Mouse (Mus musculus) stomach, embryonic 15.5 days (tissue): Measurements from ENCODE around the gene Tgm5. TPM values are rescaled to one million over a fixed set of nuclear protein-coding genes. Genes with fewer than 3 reads are reported as not detected.
A peak's percentile ranks its signal among the peaks of the same experiment; 100 is the strongest.
"Not testable (repeated sequence)": the region's sequence is repeated elsewhere in the genome, so short reads cannot be mapped to it uniquely, and the experiment has no call there.

Experiments used
- ATAC-seq: fragments of 200-750 bp; cut with Nextera tagmentation; 2 replicates; pipeline ENCODE4 v1.8.0; 2017; ENCODE audit warnings: low read depth, moderate number of reproducible peaks, moderate TSS enrichment; ENCODE audit not compliant: insufficient read depth, low FRiP score
- H3K27ac ChIP-seq: fragments of 300-500 bp; sonication (generic); 2 replicates; pipeline ENCODE4 v1.5.1; 2015; ENCODE audit warnings: mild to moderate bottlenecking, inconsistent platforms
- H3K27me3 ChIP-seq: fragments of 300-500 bp; sonication (generic); replicated peaks from 2 replicates; pipeline ENCODE4 v1.6.1; 2015; ENCODE audit warnings: inconsistent platforms
- H3K36me3 ChIP-seq: fragments of 300-500 bp; sonication (generic); 2 replicates; pipeline ENCODE4 v1.6.1; 2015; ENCODE audit warnings: inconsistent platforms
- H3K4me1 ChIP-seq: fragments of 300-500 bp; sonication (generic); 2 replicates; pipeline ENCODE4 v1.6.1; 2015; ENCODE audit warnings: inconsistent platforms
- H3K4me2 ChIP-seq: fragments of 300-500 bp; sonication (generic); 2 replicates; pipeline ENCODE4 v1.6.1; 2015; ENCODE audit warnings: mild to moderate bottlenecking, inconsistent platforms
- H3K4me3 ChIP-seq: fragments of 300-500 bp; sonication (generic); replicated peaks from 2 replicates; pipeline ENCODE4 v1.5.1; 2015; ENCODE audit warnings: inconsistent platforms
- H3K9ac ChIP-seq: fragments of 300-500 bp; sonication (generic); 2 replicates; pipeline ENCODE4 v1.6.1; 2015; ENCODE audit warnings: inconsistent platforms
- H3K9me3 ChIP-seq: fragments of 300-500 bp; sonication (generic); 2 replicates; pipeline ENCODE4 v1.6.1; 2016; ENCODE audit warnings: inconsistent platforms
- WGBS: fragments of 180-500 bp; shearing (Covaris S2); methylation state at CpG from one replicate; pipeline ENCODE4 v1.1.7; 2015; 5-methylcytosine and 5-hydroxymethylcytosine counted together
- polyA plus RNA-seq: library from polyadenylated mRNA; unstranded; fragments of >200 nt; fragmentation: Nextera tagmentation; extraction: Ambion mirVana; gene quantifications from 2 replicates; pipeline ENCODE4 v1.2.1, GENCODE M21; 2015

Gene Tgm5
- polyA plus RNA-seq, result 0.17 and 0.31 TPM in 2 replicates

DNA sequence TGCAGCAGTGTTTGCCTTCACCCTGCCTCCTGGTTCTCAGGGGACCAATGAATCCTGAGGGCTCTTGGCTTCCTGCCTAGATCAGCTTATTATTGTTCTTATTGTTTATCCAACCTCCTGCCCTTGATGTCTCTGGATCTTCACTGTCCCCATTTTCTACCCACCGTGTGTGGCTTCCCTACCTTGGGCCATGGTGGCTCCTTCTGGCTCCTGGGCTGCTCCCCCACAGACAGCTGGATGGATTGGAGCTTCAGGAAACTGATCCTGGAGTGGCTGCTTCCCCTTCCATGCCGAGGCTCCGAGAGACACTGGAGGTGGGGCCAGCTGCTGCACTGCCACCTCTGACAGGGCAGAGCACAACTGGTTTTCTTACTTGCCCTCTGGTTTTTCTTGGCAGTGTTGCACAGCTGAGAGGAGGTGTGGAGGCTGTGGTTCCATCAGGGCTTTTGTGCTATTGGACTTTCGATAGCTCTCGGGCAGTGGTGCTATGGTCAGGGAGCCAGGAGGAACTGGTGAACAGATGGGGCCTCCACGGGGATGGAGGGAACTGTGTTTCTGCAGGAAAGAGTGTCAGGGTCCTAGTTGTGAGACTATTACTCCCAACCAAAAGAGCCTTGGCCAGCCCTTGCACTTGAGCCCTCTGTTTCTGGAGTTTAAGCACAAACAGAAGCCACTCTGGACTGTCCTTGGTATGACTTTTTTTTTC is at the start of gene Tgm5:
TSS of gene Tgm5 (minus strand) at position 362 of the 706 bp plus-strand sequence.
- no peaks in the 10 kb centered on the region for H3K9me3 ChIP-seq
- H3K4me2 ChIP-seq, result no peak within 1 kb of the TSS
- H3K4me3 ChIP-seq, result no peak within 1 kb of the TSS
- no peaks in the 10 kb centered on the region for H3K36me3 ChIP-seq
- no peak within 1 kb of the TSS for H3K27ac ChIP-seq
- peaks cover 4% of the 10 kb centered on the region; the same call in 1 of the 2 replicates for H3K4me1 ChIP-seq
- H3K9ac ChIP-seq, result no peak within 1 kb of the TSS
- ATAC-seq, result no peak
- no peaks in the 10 kb centered on the region for H3K27me3 ChIP-seq
- 31% methylated on average over 6 of the region's 6 CpGs for WGBS

DNA sequence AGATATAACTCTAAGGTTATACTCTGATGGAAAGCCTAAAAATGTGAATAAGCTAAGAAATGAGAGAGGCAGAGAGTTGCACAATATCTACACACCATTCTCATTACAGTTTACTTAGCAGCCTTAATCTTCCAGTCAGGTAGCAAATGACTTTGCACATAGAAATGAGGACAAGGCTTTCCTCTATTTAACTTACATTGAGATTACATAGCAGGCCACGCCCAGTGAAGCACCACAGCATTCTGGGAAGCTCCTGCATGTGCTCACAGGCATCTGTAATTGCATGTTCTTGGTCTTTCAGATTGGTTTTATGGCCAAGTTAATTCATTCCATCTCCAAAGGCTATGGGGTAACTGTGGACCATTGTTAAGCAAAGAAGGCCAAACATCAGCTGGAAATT is 47.2 kb upstream of the Tgm5 start:
- WGBS, result 63% methylated on average over 1 of the region's 1 CpGs
- no peak for ATAC-seq
- no peak overlapping the region for H3K4me3 ChIP-seq

DNA sequence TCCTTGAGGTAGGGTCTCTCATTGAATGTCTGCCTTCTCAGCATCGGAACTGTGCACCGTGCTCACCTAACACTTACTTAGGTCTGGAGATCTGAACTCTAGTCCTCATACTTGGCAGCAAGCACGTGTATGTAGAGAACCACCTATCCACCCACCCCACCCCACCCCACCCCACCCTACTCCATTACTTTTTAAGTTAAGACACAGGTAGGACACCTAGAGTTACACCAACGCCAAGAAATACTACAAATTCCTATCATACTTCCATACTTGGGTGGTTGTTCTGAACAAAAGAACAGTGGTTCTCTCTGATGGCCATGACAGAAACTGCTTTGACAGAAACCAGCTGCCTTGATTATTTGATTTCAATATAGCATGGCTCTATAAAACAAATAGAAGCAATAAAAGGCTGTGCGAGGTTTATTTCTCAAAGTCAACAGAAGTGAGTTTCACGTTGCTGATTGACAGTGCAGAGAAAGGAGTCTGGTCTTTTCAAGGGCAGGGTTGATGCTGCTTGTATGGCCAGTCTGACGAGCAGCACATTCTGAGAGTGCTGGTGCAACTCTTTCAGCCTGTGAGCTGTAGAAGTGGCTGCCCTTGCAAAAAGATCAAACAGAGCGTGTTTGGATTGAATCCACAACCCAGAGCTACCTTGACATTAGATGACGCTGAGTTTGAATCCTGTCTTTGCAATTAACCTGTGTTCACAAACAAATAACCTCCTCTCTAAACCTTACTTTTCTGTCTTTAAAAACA is 43.4 kb upstream of the Tgm5 start:
- H3K4me3 ChIP-seq, result no peak overlapping the region
- no peak for ATAC-seq
- no peak overlapping the region for H3K27ac ChIP-seq
- no peak overlapping the region for H3K9ac ChIP-seq
- no peaks in the 10 kb centered on the region for H3K4me1 ChIP-seq
- no peaks in the 10 kb centered on the region for H3K9me3 ChIP-seq
- 61% methylated on average over 9 of the region's 9 CpGs for WGBS
- H3K27me3 ChIP-seq, result no peaks in the 10 kb centered on the region
- no peaks in the 10 kb centered on the region for H3K36me3 ChIP-seq
- no peak overlapping the region for H3K4me2 ChIP-seq

More for the DNA sequence above, 47.2 kb upstream of the Tgm5 start:
- H3K9me3 ChIP-seq, result no peaks in the 10 kb centered on the region
- no peaks in the 10 kb centered on the region for H3K27me3 ChIP-seq
- H3K36me3 ChIP-seq, result 0 out of 2 replicates have a peak, but pooled peaks cover 2% of the 10 kb centered on the region
- H3K9ac ChIP-seq, result no peak overlapping the region
- no peak overlapping the region for H3K27ac ChIP-seq
- H3K4me2 ChIP-seq, result no peak overlapping the region
- H3K4me1 ChIP-seq, result no peaks in the 10 kb centered on the region

DNA sequence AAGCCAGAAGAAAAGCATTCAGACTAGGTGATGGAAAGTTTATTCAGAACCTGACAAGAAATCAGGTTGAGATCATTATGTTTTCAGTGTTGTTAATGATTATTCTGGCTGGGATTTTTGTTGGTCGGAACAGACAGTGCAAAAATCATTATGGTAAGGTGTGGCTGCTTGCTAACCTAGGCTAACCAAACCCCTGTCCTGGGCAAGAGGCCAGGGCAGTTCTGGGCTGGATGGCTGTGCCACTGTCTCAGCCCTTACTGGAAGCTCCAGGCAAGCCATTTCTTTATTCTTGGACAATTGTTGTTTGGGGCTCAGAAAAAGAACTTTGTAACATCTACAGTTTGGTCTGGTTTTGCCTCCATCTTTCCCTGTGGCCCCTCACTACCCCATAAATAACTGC is 41.9 kb upstream of the Tgm5 start:
- H3K4me3 ChIP-seq, result no peak overlapping the region
- H3K27ac ChIP-seq, result no peak overlapping the region
- H3K36me3 ChIP-seq, result no peaks in the 10 kb centered on the region
- ATAC-seq, result no peak
- no peaks in the 10 kb centered on the region for H3K4me1 ChIP-seq
- no peak overlapping the region for H3K9ac ChIP-seq
- H3K4me2 ChIP-seq, result no peak overlapping the region
- no peaks in the 10 kb centered on the region for H3K27me3 ChIP-seq
- 82% methylated on average over 1 of the region's 1 CpGs for WGBS
- no peaks in the 10 kb centered on the region for H3K9me3 ChIP-seq

DNA sequence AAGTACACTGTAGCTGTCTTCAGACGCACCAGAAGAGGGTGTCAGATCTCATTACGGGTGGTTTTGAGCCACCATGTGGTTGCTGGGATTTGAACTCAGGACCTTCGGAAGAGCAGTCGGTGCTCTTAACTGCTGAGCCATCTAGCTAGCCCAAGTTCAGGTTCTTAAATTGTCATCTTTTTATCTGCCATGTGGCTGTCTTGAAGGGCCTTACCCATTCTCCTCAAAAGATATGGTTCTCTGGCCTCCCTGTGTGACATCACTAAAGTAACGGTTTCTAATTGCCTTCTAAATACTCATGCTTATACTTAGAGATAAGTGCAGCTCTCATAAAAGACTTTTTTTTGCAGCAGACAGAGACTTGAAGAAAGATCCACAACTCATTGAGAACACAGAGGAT is 40.7 kb upstream of the Tgm5 start:
- H3K4me3 ChIP-seq, H3K9ac ChIP-seq, H3K9me3 ChIP-seq, ATAC-seq, H3K36me3 ChIP-seq, H3K27me3 ChIP-seq, H3K4me1 ChIP-seq, H3K4me2 ChIP-seq, H3K27ac ChIP-seq: not testable (repeated sequence)
- WGBS, result 92% methylated on average over 5 of the region's 5 CpGs

DNA sequence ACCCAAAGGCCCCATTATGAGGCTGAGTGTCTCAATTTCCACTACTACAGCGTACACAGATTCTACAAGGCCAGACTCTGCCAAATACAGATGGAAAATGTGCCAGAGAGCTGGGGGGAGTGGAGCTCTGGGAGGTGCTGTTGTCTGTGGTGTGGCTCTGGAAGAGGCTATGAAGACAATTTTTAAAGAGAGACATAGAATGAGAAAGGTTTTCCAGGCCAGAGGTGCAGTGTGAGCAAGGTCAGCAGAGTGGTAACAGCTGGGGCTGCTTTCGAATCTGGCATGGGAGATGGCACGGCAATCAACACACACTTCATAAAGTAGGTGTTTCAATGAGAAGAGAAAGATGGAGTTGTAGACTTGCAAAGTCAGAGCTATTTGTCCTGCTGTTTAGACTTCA is 33.6 kb upstream of the Tgm5 start:
- Histone ChIP-seq H3K27me3 (no peaks in the 10 kb centered on the region), H3K4me1 (no peaks in the 10 kb centered on the region), H3K4me2 (no peak overlapping the region), H3K27ac (no peak overlapping the region), H3K9me3 (no peaks in the 10 kb centered on the region), H3K9ac (no peak overlapping the region), H3K4me3 (no peak overlapping the region), H3K36me3 (no peaks in the 10 kb centered on the region)
- 75% methylated on average over 3 of the region's 3 CpGs for WGBS
- ATAC-seq, result no peak

DNA sequence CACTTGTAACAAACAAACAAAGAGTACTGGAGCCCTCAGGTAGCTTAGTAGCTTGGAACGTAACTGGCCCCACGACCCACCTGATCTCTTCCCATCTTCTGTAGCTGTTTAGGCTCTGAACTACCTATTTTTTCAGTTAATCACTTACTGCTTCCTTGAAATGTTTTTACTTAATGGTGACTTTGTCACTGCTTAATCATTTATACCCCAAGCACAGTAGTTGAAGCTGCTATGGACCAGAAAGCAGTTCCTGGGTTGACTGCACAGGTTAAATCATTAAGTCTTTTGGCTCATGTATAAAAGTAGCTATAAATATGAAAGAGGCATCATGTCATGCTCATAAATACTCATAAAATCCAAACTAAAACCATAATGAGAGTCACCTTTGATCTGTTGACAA is 29.8 kb upstream of the Tgm5 start:
- H3K9ac ChIP-seq, result no peak overlapping the region
- no peaks in the 10 kb centered on the region for H3K36me3 ChIP-seq
- no peaks in the 10 kb centered on the region for H3K9me3 ChIP-seq
- no peak for ATAC-seq
- no peak overlapping the region for H3K4me2 ChIP-seq
- 83% methylated on average over 2 of the region's 2 CpGs for WGBS
- no peak overlapping the region for H3K27ac ChIP-seq
- no peaks in the 10 kb centered on the region for H3K27me3 ChIP-seq
- no peaks in the 10 kb centered on the region for H3K4me1 ChIP-seq
- no peak overlapping the region for H3K4me3 ChIP-seq

DNA sequence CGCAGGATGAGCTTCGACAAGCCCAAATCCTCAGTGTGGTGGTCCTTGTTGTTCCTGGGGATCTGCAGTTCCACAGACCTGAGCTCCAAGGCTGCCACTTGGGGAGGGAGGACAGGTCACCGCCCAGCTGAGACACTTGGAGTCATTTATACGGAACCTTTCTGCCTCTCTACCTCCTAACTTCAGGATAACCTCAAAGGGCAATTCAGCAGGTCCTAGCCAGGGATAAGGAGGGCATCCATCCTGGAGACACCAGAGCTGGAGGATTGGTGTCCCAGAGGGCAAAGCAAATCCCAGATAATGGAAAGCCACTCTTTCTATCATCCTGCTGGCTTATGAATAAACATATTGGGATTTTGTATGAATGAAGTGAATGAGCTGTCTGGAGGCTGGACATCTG is 24.1 kb upstream of the Tgm5 start, which contains the start of gene Tgm7:
TSS of gene Tgm7 (minus strand) at position 101 of the 400 bp plus-strand sequence.
- no peak within 1 kb of the TSS for H3K4me2 ChIP-seq
- 93% methylated on average over 4 of the region's 4 CpGs for WGBS
- ATAC-seq, result no peak
- no peaks in the 10 kb centered on the region for H3K9me3 ChIP-seq
- no peaks in the 10 kb centered on the region for H3K27me3 ChIP-seq
- H3K36me3 ChIP-seq, result no peaks in the 10 kb centered on the region
- no peak within 1 kb of the TSS for H3K9ac ChIP-seq
- no peak within 1 kb of the TSS for H3K4me3 ChIP-seq
- no peak within 1 kb of the TSS for H3K27ac ChIP-seq
- H3K4me1 ChIP-seq, result no peaks in the 10 kb centered on the region

DNA sequence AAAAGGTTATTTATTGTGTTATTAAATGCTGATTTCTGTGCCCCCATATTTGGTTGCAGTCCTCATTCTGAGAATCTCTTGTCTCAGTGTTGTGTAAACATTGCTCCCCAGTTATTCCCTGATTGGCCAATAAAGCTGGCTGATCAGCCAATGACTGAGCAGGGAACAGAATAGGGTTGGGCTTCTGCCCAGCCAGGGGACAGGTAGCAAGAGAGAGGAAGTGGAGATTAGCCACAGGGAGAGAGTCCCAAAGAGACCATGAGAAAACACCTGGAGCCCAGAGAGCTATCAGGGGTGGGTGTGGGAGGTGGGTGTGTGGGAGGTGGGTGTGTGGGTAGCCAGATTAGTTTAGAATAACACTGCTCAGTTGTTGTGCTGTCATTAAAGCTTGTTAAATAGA is 20.3 kb upstream of the Tgm5 start:
- no peaks in the 10 kb centered on the region for H3K36me3 ChIP-seq
- peak; percentile 35; the same call in 1 of the 2 replicates for ATAC-seq
- no peak overlapping the region for H3K9ac ChIP-seq
- no peak overlapping the region for H3K4me3 ChIP-seq
- H3K4me1 ChIP-seq, result no peaks in the 10 kb centered on the region
- no peak overlapping the region for H3K27ac ChIP-seq
- no peaks in the 10 kb centered on the region for H3K27me3 ChIP-seq
- no peak overlapping the region for H3K4me2 ChIP-seq
- H3K9me3 ChIP-seq, result no peaks in the 10 kb centered on the region

DNA sequence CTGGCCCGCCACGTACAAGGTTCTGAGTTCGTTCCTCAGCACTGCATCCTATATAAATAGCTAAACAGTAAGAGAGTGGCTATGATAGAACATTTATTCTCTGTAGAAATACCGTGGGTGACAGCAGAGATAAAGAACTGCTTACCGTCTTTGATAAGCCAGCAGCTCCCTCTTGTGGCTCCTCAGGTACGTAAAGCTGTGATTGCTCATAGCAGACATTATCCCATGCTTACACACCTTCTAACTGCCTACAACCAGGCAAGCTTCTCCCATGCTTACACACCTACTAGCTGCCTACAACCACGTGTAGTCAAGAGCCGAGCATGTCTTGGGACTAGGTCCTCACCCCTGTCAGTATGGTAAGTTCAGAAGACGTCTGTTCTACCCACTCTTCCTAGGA is 16.4 kb upstream of the Tgm5 start:
- no peaks in the 10 kb centered on the region for H3K4me1 ChIP-seq
- no peaks in the 10 kb centered on the region for H3K36me3 ChIP-seq
- no peak overlapping the region for H3K4me3 ChIP-seq
- WGBS, result 17% methylated on average over 9 of the region's 9 CpGs
- H3K9ac ChIP-seq, result no peak overlapping the region
- H3K27me3 ChIP-seq, result no peaks in the 10 kb centered on the region
- H3K9me3 ChIP-seq, result no peaks in the 10 kb centered on the region
- H3K4me2 ChIP-seq, result no peak overlapping the region
- H3K27ac ChIP-seq, result no peak overlapping the region
- ATAC-seq, result no peak

DNA sequence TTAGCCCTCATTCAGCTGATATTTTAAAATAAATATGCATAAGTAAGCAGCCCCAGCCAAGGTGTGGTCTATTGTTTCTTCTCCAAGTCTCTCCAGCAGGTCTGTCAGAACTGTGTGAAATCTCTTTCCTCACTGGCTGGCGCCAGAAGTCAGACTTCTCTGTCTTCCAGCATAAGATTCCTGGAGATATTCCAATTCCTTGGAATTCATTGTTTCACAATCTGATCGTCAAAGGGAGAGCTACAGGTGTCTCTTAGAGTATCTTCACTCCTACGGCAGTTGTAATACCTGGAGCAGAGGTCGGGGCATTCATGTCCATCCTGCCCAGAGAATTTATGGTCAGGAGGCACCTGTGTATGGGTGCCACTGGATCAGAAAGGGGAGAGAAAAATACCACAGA is 4.1 kb upstream of the Tgm5 start:
- no peak overlapping the region for H3K4me2 ChIP-seq
- H3K9me3 ChIP-seq, result no peaks in the 10 kb centered on the region
- H3K27me3 ChIP-seq, result no peaks in the 10 kb centered on the region
- H3K4me3 ChIP-seq, result no peak overlapping the region
- H3K9ac ChIP-seq, result no peak overlapping the region
- H3K27ac ChIP-seq, result no peak overlapping the region
- WGBS, result 66% methylated on average over 4 of the region's 4 CpGs
- H3K4me1 ChIP-seq, result peaks cover 4% of the 10 kb centered on the region; the same call in 1 of the 2 replicates
- no peaks in the 10 kb centered on the region for H3K36me3 ChIP-seq
- ATAC-seq, result no peak

DNA sequence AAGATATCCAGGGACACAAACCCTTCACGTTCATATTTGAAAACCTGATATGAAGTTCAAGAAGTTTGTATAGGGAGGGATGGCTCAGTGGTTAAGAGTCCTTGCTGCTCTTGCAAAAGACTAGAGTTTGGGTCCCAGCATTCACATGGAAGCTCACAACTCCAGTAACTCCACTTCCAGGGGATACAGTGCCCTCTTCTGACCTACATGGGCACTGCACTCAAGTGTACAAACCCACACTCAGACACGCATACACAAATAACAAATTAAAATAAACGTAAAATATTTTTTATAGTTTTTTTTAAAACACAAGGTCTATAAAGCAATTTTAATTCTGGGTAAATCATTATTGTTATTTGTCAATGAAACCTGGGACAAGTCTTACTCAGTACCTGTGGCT is 2.9 kb upstream of the Tgm5 start:
- H3K36me3 ChIP-seq, result no peaks in the 10 kb centered on the region
- ATAC-seq, result no peak
- no peak overlapping the region for H3K4me2 ChIP-seq
- 83% methylated on average over 3 of the region's 3 CpGs for WGBS
- peaks cover 4% of the 10 kb centered on the region; the same call in 1 of the 2 replicates for H3K4me1 ChIP-seq
- no peak overlapping the region for H3K9ac ChIP-seq
- no peak overlapping the region for H3K4me3 ChIP-seq
- H3K27me3 ChIP-seq, result no peaks in the 10 kb centered on the region
- H3K9me3 ChIP-seq, result no peaks in the 10 kb centered on the region
- no peak overlapping the region for H3K27ac ChIP-seq
